Mouse (Mus musculus): ENCODE data around the gene Fbxl17.

- TF ChIP-seq CTCF (IDR thresholded peaks at IDR 0.05) (no peak), POLR2A (IDR thresholded peaks at IDR 0.05; ENCODE audit: insufficient read depth, low read depth, low read length) (no peak)
Measured at GRCm38 (mm10) chr17:63240021-63240730, 259.6 kb downstream of the Fbxl17 start.
